Mouse (Mus musculus) lung, postnatal 36 days (tissue): Measurements from ENCODE around the gene Rhox3a2.
"Not testable (repeated sequence)": the region's sequence is repeated elsewhere in the genome, so short reads cannot be mapped to it uniquely, and the experiment has no call there.

Experiments
- DNase-seq: peaks from one replicate; pipeline ENCODE4 v3.0.0; 2022; ENCODE audit warnings: mixed read lengths

Rhox3a2 gene

DNA sequence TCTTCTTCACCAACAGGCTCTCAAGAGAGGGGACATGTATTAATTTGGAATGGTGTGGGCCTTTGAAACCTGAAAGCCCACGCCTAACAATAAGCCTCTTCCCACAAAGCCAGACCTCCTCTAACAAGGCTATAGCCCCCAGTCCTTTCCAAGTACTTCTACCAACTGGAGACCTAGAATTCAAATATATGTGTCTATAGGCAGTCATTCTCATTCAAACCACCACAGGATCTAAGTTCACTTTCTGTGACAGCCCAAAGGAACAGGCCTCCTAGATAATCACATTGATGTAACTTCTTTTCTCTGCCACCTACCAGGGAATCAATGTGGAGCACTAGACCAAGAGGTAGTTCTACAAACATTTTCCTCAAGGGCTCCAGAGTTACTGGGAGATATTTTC, at the start of gene Rhox3a2:
Gene Rhox3a2, plus strand, starts transcription at position 301 of the 400 bp plus-strand sequence.
- not testable (repeated sequence) for DNase-seq

DNA sequence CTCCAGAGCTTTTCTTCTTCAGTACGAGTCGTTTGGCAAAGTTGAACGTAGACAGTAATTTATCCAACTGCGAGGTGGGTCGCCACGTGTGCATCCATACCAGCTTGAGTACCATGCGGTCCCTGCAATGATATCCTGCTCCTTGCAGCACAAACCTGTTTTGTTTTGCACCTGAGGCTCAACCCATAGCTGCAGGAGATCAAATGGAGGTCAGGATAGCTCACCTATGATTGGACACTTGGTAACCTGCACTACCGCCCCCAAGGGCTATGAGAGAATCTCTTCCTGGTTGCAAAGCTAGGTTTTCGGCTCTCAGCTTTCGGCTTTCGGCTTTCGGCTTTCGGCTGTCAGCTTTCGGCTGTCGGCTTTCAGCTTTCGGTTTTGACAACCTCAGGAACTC, 10.7 kb downstream of the Rhox3a2 start, which contains the start of gene Rhox4a2:
Gene Rhox4a2, plus strand, starts transcription at position 301 of the 400 bp plus-strand sequence.
- DNase-seq = not testable (repeated sequence)

DNA sequence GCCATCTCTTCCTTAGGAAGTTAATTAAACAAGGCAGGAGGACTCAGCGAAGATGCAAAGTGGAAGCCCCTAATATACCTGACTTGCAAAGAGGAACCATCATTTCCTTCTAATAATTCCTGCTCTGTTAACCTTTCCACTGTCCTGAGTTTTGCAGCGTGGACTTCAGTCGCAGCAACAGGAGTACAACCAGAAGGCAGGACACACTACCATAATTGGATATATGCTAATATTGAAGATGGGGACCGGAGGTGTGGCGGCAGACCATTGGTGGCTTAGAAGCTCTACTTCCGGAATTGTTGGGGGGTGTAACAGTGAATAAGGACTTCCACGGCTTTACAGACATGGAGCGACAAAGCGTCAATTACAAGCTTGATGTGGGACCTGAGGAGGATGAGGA, 31.9 kb downstream of the Rhox3a2 start, which contains the start of gene Rhox2b:
Gene Rhox2b, plus strand, starts transcription at position 301 of the 400 bp plus-strand sequence.
- not testable (repeated sequence) for DNase-seq

DNA sequence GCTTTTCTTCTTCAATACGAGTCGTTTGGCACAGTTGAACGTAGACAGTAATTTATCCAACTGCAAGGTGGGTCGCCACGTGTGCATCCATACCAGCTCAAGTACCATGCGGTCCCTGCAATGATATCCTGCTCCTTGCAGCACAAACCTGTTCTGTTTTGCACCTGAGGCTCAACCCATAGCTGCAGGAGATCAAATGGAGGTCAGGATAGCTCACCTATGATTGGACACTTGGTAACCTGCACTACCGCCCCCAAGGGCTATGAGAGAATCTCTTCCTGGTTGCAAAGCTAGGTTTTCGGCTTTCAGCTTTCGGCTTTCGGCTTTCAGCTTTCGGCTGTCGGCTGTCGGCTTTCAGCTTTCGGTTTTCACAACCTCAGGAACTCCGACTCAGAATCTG, 52.4 kb downstream of the Rhox3a2 start, which contains the start of gene Rhox4b:
Gene Rhox4b, plus strand, starts transcription at position 301 of the 400 bp plus-strand sequence.
- not testable (repeated sequence) for DNase-seq
